Comparison of ENCODE assay signal across 9 mouse cellular contexts in genomic region chr1:51265926-51266325, GRCm38 (mm10). TPM values are rescaled to one million over a fixed set of nuclear protein-coding genes. Genes with fewer than 3 reads are reported as not detected.
DNase-seq lines count a peak whose midpoint lies in the region; ATAC-seq lines count a peak whose summit lies in the region.
"Had no signal": no experiment of that assay in that cellular context is flagged by ENCODE, and none has a peak within 500 bp of the region (broad histone marks: within the 10 kb centered on the region; RNA-seq: fewer than 3 reads in every experiment).

No protein-coding gene starts in this region.

- no peak overlapping the region for H3K9ac ChIP-seq in liver, embryonic 16.5 days (ENCODE audit: low read depth, low read length)
- H3K9ac ChIP-seq in midbrain, embryonic 13.5 days (replicated peaks): no peak overlapping the region
- H3K9ac ChIP-seq in midbrain, embryonic 15.5 days: no peak overlapping the region
- H3K9ac ChIP-seq: forebrain, embryonic 15.5 days had no signal

- peak; percentile 62 for ATAC-seq in liver, embryonic 16.5 days (ENCODE audit: low read depth)
- ATAC-seq in midbrain, embryonic 13.5 days: no peak
- no peak for ATAC-seq in midbrain, embryonic 15.5 days (replicated peaks)

- no peak overlapping the region for H3K4me2 ChIP-seq in liver, embryonic 16.5 days (ENCODE audit: low read depth, low read length)
- no peak overlapping the region for H3K4me2 ChIP-seq in midbrain, embryonic 13.5 days (replicated peaks)
- H3K4me2 ChIP-seq in midbrain, embryonic 15.5 days: no peak overlapping the region
- H3K4me2 ChIP-seq: forebrain, embryonic 15.5 days had no signal

- H3K27ac ChIP-seq in liver, embryonic 16.5 days (ENCODE audit: low read length): no peak overlapping the region
- no peak overlapping the region for H3K27ac ChIP-seq in midbrain, embryonic 13.5 days
- H3K27ac ChIP-seq in midbrain, embryonic 15.5 days: no peak overlapping the region
- H3K27ac ChIP-seq: forebrain, embryonic 15.5 days had no signal

- H3K27me3 ChIP-seq in liver, embryonic 16.5 days (ENCODE audit: control insufficient read depth, insufficient read depth, low read depth, low read length): no peaks in the 10 kb centered on the region
- no peaks in the 10 kb centered on the region for H3K27me3 ChIP-seq in midbrain, embryonic 13.5 days
- no peaks in the 10 kb centered on the region for H3K27me3 ChIP-seq in midbrain, embryonic 15.5 days (replicated peaks)
- H3K27me3 ChIP-seq: forebrain, embryonic 15.5 days had no signal

- WGBS in liver, embryonic 16.5 days (ENCODE audit: insufficient replicate concordance): 35% methylated on average over 2 of the region's 2 CpGs
- 69% methylated on average over 2 of the region's 2 CpGs for WGBS in midbrain, embryonic 13.5 days
- WGBS in midbrain, embryonic 15.5 days: 62% methylated on average over 2 of the region's 2 CpGs

- intact Hi-C loops in heart, postnatal 36 days (cut with DNase I): loop anchor here (1.0 to 5.0 kb wide), 5 partner anchors 23 to 304 kb away; partner anchors contain the start of gene Cavin2

- no peaks in the 10 kb centered on the region for H3K36me3 ChIP-seq in liver, embryonic 16.5 days (ENCODE audit: control insufficient read depth, insufficient read depth)
- no peaks in the 10 kb centered on the region for H3K36me3 ChIP-seq in midbrain, embryonic 13.5 days
- no peaks in the 10 kb centered on the region for H3K36me3 ChIP-seq in midbrain, embryonic 15.5 days (replicated peaks)
- H3K36me3 ChIP-seq: forebrain, embryonic 15.5 days had no signal

- no peaks in the 10 kb centered on the region for H3K4me1 ChIP-seq in liver, embryonic 16.5 days (ENCODE audit: control insufficient read depth, low read depth, low read length)
- 0 out of 2 replicates have a peak, but pooled peaks cover 2% of the 10 kb centered on the region for H3K4me1 ChIP-seq in midbrain, embryonic 13.5 days (replicated peaks)
- H3K4me1 ChIP-seq in midbrain, embryonic 15.5 days: no peaks in the 10 kb centered on the region

- no peak overlapping the region for H3K4me3 ChIP-seq in liver, embryonic 16.5 days (ENCODE audit: low read depth, low read length)
- no peak overlapping the region for H3K4me3 ChIP-seq in midbrain, embryonic 13.5 days (replicated peaks)
- H3K4me3 ChIP-seq in midbrain, embryonic 15.5 days: no peak overlapping the region
- H3K4me3 ChIP-seq: forebrain, embryonic 15.5 days had no signal

- H3K9me3 ChIP-seq in liver, embryonic 16.5 days (replicated peaks; ENCODE audit: control insufficient read depth, low read length): no peaks in the 10 kb centered on the region
- no peaks in the 10 kb centered on the region for H3K9me3 ChIP-seq in midbrain, embryonic 13.5 days
- H3K9me3 ChIP-seq in midbrain, embryonic 15.5 days: no peaks in the 10 kb centered on the region
- H3K9me3 ChIP-seq: forebrain, embryonic 15.5 days had no signal

- peak; percentile 13 for DNase-seq in urinary bladder, postnatal 14 days (ENCODE audit: low spot score)
- no peak for DNase-seq in urinary bladder, postnatal 36 days (ENCODE audit: low spot score in 2 of 2)
- peak; percentile 38 to 49 for DNase-seq in heart, postnatal 36 days
- DNase-seq in thymus, adult 18-20 months: no peak
- DNase-seq: right cerebral cortex, postnatal 4 days had no signal

RNA-seq across cellular contexts. Expression of gene Cavin2, which starts 23.0 kb away (rescaled TPM):
- 100 to 1,000 TPM; 143 to 146 TPM for total RNA-seq in heart, postnatal 36 days (2021)
- polyA plus RNA-seq in liver, embryonic 16.5 days (2015; fragmentation: Nextera tagmentation; extraction: Ambion mirVana): 23.7 and 24.9 TPM in 2 replicates
- polyA plus RNA-seq in midbrain, embryonic 13.5 days (2015; fragmentation: Nextera tagmentation; extraction: Ambion mirVana): 3.2 and 4.2 TPM in 2 replicates
- polyA plus RNA-seq in midbrain, embryonic 15.5 days (2015; fragmentation: Nextera tagmentation; extraction: Ambion mirVana): 6.4 and 7.5 TPM in 2 replicates

Comparison
In these comparisons a context has a peak if more than half of its experiments do, and no peak if none do; other contexts are left out.
1. DNase-seq: peak in urinary bladder, postnatal 14 days (single experiment) and heart, postnatal 36 days (2 of 2); none in urinary bladder, postnatal 36 days (0 of 2) and thymus, adult 18-20 months (0 of 2).